Mouse (Mus musculus): ENCODE data around the gene Drc3. TPM values are rescaled to one million over a fixed set of nuclear protein-coding genes. Genes with fewer than 3 reads are reported as not detected.

Gene Drc3
- polyA plus RNA-seq, 1 experiment = 0.04 TPM

GRCm38 (mm10) chr11:60320426-60321037 lies 32.6 kb upstream of the Drc3 start:
- no peak for TF ChIP-seq GATA1 (IDR thresholded peaks at IDR 0.05; ENCODE audit: low read length)

DNA sequence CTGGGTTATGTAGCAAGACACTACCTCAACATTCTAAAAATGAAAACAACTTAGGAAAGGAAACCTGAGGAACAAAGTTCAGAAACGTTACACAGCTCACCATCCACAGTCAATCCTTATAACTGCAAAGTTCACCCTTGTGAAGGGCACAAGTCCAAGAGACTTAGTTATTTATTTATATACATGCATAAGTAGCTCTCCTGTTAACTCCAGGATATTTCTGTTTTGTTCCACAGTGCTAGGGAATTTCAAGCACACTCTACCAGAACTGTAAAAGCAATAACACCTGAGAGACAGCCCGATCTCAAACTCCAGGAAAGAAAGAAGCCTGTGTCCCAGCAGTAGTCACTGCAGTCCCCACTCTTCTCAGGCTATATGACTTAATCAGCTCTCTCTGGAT lies 31.7 kb upstream of the Drc3 start:
- no peak for TF ChIP-seq GATA1 (IDR thresholded peaks at IDR 0.05; ENCODE audit: low read length)

DNA sequence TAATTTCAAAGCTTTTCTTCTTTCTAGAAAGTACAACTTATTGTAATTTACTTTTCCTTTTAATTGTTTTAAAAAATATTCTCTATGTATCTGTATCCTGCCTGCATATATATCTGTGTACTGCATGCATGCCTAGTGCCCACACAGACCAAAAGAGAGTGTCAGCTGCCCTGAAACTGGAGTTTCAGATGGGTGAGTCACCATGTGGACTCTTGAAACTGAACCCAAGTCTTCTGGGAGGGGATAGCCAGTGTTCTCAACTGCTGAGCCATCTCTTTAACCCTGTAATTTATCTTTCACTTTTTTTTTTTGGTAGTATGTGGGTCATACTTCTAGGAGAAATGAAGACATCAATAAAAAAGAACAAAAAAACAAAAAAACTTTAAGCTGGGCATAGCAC lies 29.4 kb upstream of the Drc3 start:
- TF ChIP-seq GATA1 (IDR thresholded peaks at IDR 0.05; ENCODE audit: low read length) = no peak

- TF ChIP-seq GATA1 (IDR thresholded peaks at IDR 0.05; ENCODE audit: low read length) = no peak
These were observed 22.6 kb upstream of the Drc3 start for GRCm38 (mm10) chr11:60330551-60330950.

- no peak for TF ChIP-seq GATA1 (IDR thresholded peaks at IDR 0.05; ENCODE audit: low read length)
These were observed 19.7 kb upstream of the Drc3 start for GRCm38 (mm10) chr11:60333461-60333860.

DNA sequence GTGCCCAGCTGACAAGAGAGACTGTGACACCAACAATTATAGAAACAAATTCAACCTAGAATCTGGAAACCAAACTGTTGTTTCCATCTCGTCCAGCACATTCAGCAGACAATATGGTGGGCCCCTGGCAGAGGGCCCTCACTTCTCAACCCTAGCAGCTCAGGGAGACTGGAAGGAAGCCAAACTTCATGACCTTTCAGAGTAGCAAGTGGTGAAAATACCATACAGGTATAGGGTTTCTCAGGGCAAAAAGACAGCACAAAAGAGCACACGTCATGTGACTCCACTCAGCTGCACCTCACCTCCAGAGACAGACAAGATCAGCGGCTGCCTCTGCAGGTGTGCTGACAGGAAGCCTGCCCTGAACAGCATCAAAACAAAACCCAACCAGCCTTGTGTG lies 19.0 kb upstream of the Drc3 start:
- no peak for TF ChIP-seq GATA1 (IDR thresholded peaks at IDR 0.05; ENCODE audit: low read length)

GRCm38 (mm10) chr11:60335771-60336170 lies 17.4 kb upstream of the Drc3 start:
- no peak for TF ChIP-seq GATA1 (IDR thresholded peaks at IDR 0.05; ENCODE audit: low read length)

GRCm38 (mm10) chr11:60338291-60338690 lies 14.8 kb upstream of the Drc3 start:
- TF ChIP-seq GATA1 (IDR thresholded peaks at IDR 0.05; ENCODE audit: low read length) = no peak

DNA sequence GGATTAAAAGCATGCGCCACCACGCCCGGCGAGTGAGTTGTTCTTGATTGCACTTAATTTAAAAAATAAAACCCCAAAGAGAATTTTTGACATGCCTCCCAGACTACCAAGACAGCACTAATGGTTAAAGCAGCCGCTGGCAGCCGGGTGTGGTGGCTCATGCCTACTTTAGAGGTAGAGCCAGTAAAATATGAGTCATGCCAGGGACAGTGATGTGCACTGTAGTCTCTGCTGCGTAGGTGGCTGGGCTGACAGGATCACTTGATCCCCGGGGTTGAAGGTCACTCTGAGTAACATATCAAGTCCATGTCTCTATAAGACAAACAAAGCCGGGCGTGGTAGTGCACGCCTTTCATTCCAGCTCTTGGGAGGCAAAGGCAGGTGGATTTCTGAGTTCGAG lies 13.8 kb upstream of the Drc3 start:
- TF ChIP-seq GATA1 (IDR thresholded peaks at IDR 0.05; ENCODE audit: low read length) = no peak

- no peak for TF ChIP-seq GATA1 (IDR thresholded peaks at IDR 0.05; ENCODE audit: low read length)
These were observed 7.3 kb upstream of the Drc3 start for GRCm38 (mm10) chr11:60345868-60346267.

GRCm38 (mm10) chr11:60346537-60346936 lies 6.6 kb upstream of the Drc3 start:
- no peak for TF ChIP-seq GATA1 (IDR thresholded peaks at IDR 0.05; ENCODE audit: low read length)

DNA sequence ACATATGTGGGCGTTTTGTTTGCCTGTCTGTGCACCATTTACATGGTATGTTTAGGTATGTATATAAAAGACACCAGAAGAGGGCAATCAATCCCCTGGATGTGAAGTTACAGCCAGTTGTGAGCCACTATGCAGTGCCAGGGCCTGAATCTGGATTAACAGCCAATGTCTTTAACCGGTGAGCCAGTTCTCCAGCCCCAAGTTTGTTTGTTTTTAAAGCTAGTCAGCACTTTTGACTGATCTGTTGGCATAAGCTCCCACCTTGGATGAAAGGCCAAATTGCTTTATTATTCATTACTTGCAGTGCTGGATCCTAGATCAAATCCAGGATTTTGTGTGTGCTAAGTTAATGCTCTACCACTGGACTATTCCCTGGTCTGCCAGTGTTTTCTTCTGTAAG lies 1.7 kb upstream of the Drc3 start:
- no peak for TF ChIP-seq GATA1 (IDR thresholded peaks at IDR 0.05; ENCODE audit: low read length)

DNA sequence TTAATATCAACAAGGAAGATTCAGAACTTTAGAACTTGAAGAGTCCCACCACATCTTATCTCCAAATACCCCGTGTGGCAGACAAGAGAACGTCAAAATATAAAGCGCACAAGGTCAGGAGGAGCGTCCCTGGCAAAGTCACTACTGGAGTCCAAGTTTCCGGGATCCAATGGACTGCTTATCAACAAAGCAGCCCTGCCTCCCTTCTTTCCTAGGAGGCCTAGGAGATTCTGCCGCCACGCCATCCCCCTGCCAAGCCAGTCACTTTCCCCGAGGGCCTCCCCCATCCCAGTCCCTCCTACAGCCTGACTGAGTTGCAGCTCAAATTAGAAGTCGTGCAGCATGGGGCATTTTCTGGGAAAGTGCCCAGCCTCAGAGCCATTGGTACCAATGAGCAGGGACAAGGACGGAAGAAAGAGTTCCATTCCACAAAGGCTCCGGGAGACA lies 1.2 kb upstream of the Drc3 start:
- TF ChIP-seq GATA1 (IDR thresholded peaks at IDR 0.05; ENCODE audit: low read length) = no peak

DNA sequence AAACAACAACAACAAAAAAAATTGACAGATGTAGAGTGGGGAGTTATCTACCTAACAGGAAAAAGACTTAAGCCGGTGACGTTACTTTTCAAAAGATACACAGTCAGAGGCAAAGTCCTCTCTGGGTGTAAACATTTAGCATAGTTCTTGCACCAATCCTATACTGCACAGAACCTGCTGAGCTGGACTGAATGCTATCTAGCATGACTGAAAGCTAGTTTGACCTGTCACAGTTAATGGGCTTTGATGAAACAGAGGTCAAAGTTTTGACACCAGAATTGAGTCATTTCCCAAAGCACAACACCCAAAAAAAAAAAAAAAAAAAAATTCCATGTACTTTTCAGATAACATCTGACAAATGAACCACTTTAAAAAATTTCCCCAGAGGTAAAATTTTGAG lies 2.8 kb downstream of the Drc3 start:
- TF ChIP-seq GATA1 (IDR thresholded peaks at IDR 0.05; ENCODE audit: low read length) = no peak

DNA sequence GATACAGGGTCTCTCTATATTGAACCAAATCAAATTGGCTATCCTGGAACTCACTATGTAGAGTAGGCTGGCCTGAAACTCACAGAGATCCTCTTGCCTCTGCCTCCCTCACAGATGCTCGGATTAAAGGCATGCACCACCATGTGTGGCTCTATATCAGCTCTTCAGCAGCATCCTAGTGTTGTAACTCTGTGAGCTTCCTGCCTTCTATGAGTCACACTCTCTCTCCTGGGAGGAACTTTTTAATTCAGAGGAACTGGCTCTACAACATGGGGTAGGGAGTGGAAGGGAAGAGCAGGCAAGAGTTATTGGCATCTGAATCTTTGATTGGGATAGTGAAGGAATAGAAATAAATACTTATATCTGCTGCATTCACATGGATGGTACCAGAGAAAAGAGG lies 4.0 kb downstream of the Drc3 start:
- TF ChIP-seq GATA1 (IDR thresholded peaks at IDR 0.05; ENCODE audit: low read length) = no peak

DNA sequence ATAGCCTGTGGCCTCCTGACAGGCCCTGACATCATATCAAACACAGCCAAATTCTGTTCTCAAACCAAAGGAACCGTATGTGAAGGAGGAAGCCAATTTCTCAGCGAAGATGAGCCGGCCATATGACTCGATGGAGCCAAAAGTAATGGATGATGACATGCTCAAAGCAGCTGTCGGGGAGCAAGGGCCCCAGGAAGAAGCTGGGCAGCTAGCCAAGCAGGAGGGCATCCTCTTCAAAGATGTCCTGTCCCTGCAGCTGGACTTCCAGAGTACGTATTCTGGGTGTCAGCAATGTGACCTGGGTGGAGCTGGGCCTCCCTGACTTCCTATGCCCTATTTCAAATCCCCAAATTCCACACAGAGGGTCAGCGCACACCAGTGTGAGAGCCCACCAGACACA lies 5.4 kb downstream of the Drc3 start:
- TF ChIP-seq GATA1 (IDR thresholded peaks at IDR 0.05; ENCODE audit: low read length) = no peak

DNA sequence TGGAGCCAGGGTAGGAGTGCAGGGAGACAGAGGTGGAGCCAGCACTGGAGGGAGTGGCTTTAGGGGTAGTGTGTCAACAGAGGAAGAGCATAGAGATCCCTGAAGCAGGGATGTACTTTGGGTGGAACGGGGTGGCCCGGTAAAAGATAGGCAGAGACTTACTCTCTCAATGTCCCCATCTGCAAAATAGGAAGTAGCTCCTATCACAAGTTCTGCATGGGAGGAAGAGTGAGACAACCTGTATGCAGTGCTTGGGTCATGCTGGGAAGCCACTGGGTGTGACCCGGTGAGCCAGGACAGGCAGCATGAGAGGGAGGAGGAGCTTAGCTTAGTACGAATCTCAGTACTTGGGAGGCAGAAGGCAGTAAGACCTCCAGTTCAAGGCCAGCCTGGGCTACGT lies 6.0 kb downstream of the Drc3 start:
- TF ChIP-seq GATA1 (IDR thresholded peaks at IDR 0.05; ENCODE audit: low read length) = no peak

- no peak for TF ChIP-seq GATA1 (IDR thresholded peaks at IDR 0.05; ENCODE audit: low read length)
These were observed 6.8 kb downstream of the Drc3 start for GRCm38 (mm10) chr11:60359936-60360335.
